Comparison of ENCODE assay signal across 22 mouse cellular contexts in the genomic region with DNA sequence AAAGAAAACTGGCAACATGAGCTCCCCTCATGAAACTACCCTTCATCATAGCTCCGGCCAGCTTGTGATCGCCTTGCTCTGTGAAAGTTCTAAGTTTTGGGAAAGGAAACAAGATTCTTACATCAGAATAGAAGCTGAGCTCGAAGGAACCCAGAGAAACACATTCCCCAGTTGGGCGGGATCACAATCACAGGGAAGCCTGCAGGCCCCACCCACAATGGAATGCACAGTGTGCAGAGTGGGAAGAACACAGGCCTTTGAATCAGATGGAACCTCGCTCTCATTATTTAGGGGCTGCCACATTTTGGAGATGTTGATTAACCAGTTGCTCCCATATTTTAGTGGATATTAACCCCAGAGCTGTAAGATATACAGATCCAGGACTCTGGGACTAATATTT.
DNase-seq lines count a peak whose midpoint lies in the region; ATAC-seq and TF ChIP-seq lines count a peak whose summit lies in the region.
"Had no signal": no experiment of that assay in that cellular context is flagged by ENCODE, and none has a peak within 500 bp of the region (broad histone marks: within the 10 kb centered on the region; RNA-seq: fewer than 3 reads in every experiment).

No protein-coding gene starts in this region.

- WGBS in lung, postnatal 0 days = 59% methylated on average over 5 of the region's 5 CpGs
- WGBS in stomach, postnatal 0 days = 48% methylated on average over 5 of the region's 5 CpGs

- TF ChIP-seq EP300 in lung, postnatal 0 days (IDR thresholded peaks at IDR 0.05) = no peak
- TF ChIP-seq EP300 in stomach, postnatal 0 days (optimal IDR thresholded peaks at IDR 0.05) = no peak

- no peak overlapping the region for H3K27ac ChIP-seq in lung, postnatal 0 days (ENCODE audit: low read length)
- no peak overlapping the region; the same call in 1 of the 2 replicates for H3K27ac ChIP-seq in stomach, postnatal 0 days (replicated peaks)
- H3K27ac ChIP-seq: forebrain, embryonic 13.5 days; hindbrain, embryonic 10.5 days; limb, embryonic 12.5 days; liver, embryonic 13.5 days; midbrain, embryonic 12.5 days had no signal

- H3K9me3 ChIP-seq in lung, postnatal 0 days (ENCODE audit: low read length) = no peaks in the 10 kb centered on the region
- H3K9me3 ChIP-seq in stomach, postnatal 0 days (ENCODE audit: control insufficient read depth, low read length) = no peaks in the 10 kb centered on the region
- H3K9me3 ChIP-seq: forebrain, embryonic 13.5 days; hindbrain, embryonic 10.5 days; limb, embryonic 12.5 days; liver, embryonic 13.5 days; midbrain, embryonic 12.5 days had no signal

- no peaks in the 10 kb centered on the region for H3K36me3 ChIP-seq in lung, postnatal 0 days (ENCODE audit: insufficient read depth, low read length)
- no peaks in the 10 kb centered on the region for H3K36me3 ChIP-seq in stomach, postnatal 0 days (ENCODE audit: control insufficient read depth, insufficient read depth, low read length)
- H3K36me3 ChIP-seq: hindbrain, embryonic 10.5 days; limb, embryonic 12.5 days; liver, embryonic 13.5 days; midbrain, embryonic 12.5 days had no signal

- no peaks in the 10 kb centered on the region for H3K4me1 ChIP-seq in lung, postnatal 0 days (ENCODE audit: insufficient read depth, low read depth, low read length)
- H3K4me1 ChIP-seq in stomach, postnatal 0 days (replicated peaks; ENCODE audit: control insufficient read depth, insufficient read depth) = no peaks in the 10 kb centered on the region; the same call in 1 of the 2 replicates
- H3K4me1 ChIP-seq: forebrain, embryonic 13.5 days; hindbrain, embryonic 10.5 days; limb, embryonic 12.5 days; liver, embryonic 13.5 days; midbrain, embryonic 12.5 days had no signal

- H3K4me3 ChIP-seq in lung, postnatal 0 days (ENCODE audit: low read depth, low read length) = no peak overlapping the region
- H3K4me3 ChIP-seq in stomach, postnatal 0 days (ENCODE audit: low read depth, low read length) = no peak overlapping the region
- H3K4me3 ChIP-seq: forebrain, embryonic 13.5 days; hindbrain, embryonic 10.5 days; limb, embryonic 12.5 days; liver, embryonic 13.5 days; midbrain, embryonic 12.5 days had no signal

- DNase-seq in gastrocnemius, postnatal 14 days = peak; percentile 19
- no peak for DNase-seq in gastrocnemius, postnatal 36 days
- peak; percentile 65 for DNase-seq in urinary bladder, postnatal 14 days (ENCODE audit: low spot score)
- no peak for DNase-seq in urinary bladder, postnatal 36 days (ENCODE audit: low spot score in 2 of 2)
- peak; percentile 39 for DNase-seq in lung, postnatal 0 days (ENCODE audit: low spot score)
- DNase-seq in stomach, postnatal 0 days (ENCODE audit: low spot score) = peak; percentile 53
- no peak for DNase-seq in layer of hippocampus, adult 11-12 months (ENCODE audit: low spot score)
- no peak for DNase-seq in left cerebral cortex, postnatal 36 days (ENCODE audit: low spot score in 2 of 2)
- DNase-seq: B cell, adult 2 months; cerebellum, adult 18-20 months; cerebellum, postnatal 36 days; gastrocnemius, postnatal 10 days; kidney, adult 18-20 months; kidney, postnatal 36 days; layer of hippocampus, adult 9-11 months; liver, embryonic 13.5 days; right cerebral cortex, postnatal 14 days; spleen, adult 18-20 months had no signal

- peak; percentile 62 for ATAC-seq in lung, postnatal 0 days
- peak; percentile 85 for ATAC-seq in stomach, postnatal 0 days (ENCODE audit: low FRiP score, low TSS enrichment)
- ATAC-seq: forebrain, embryonic 13.5 days had no signal

- H3K9ac ChIP-seq in lung, postnatal 0 days (replicated peaks; ENCODE audit: low read depth) = no peak overlapping the region
- no peak overlapping the region for H3K9ac ChIP-seq in stomach, postnatal 0 days (ENCODE audit: low read length)
- H3K9ac ChIP-seq: forebrain, embryonic 13.5 days; limb, embryonic 12.5 days; liver, embryonic 13.5 days; midbrain, embryonic 12.5 days had no signal

- TF ChIP-seq CTCF in lung, postnatal 0 days (IDR thresholded peaks at IDR 0.05) = no peak
- no peak for TF ChIP-seq CTCF in stomach, postnatal 0 days (IDR thresholded peaks at IDR 0.05; ENCODE audit: low read depth)

- no peaks in the 10 kb centered on the region for H3K27me3 ChIP-seq in lung, postnatal 0 days (replicated peaks; ENCODE audit: insufficient read depth, low read length)
- H3K27me3 ChIP-seq in stomach, postnatal 0 days (ENCODE audit: control insufficient read depth, insufficient read depth, low read length) = no peaks in the 10 kb centered on the region
- H3K27me3 ChIP-seq: forebrain, embryonic 13.5 days; limb, embryonic 12.5 days; liver, embryonic 13.5 days; midbrain, embryonic 12.5 days had no signal

- intact Hi-C loops in gastrocnemius, postnatal 14 days (cut with DNase I; ENCODE audit: low total_unique reads) = no loop called here
- intact Hi-C loops in gastrocnemius, postnatal 36 days (cut with DNase I) = no loop called here
- intact Hi-C loops in left cerebral cortex, postnatal 36 days (cut with DNase I) = no loop called here

- H3K4me2 ChIP-seq in lung, postnatal 0 days (replicated peaks; ENCODE audit: low read depth, low read length) = no peak overlapping the region
- H3K4me2 ChIP-seq in stomach, postnatal 0 days (replicated peaks; ENCODE audit: low read depth) = no peak overlapping the region
- H3K4me2 ChIP-seq: forebrain, embryonic 13.5 days; limb, embryonic 12.5 days; liver, embryonic 13.5 days; midbrain, embryonic 12.5 days had no signal

Comparison
In these comparisons a context has a peak if more than half of its experiments do, and no peak if none do; other contexts are left out.
1. DNase-seq: peak in gastrocnemius, postnatal 14 days (single experiment), urinary bladder, postnatal 14 days (single experiment), lung, postnatal 0 days (single experiment) and stomach, postnatal 0 days (single experiment); none in gastrocnemius, postnatal 36 days (0 of 2), urinary bladder, postnatal 36 days (0 of 2), layer of hippocampus, adult 11-12 months (single experiment) and left cerebral cortex, postnatal 36 days (0 of 2).